Mouse (Mus musculus): ENCODE data around the gene Shisa8. TPM values are rescaled to one million over a fixed set of nuclear protein-coding genes. Genes with fewer than 3 reads are reported as not detected.

Gene Shisa8
- total RNA-seq, 2 experiments from 2014 or later, result 0.72 to 0.76 TPM

Small RNA genes lying within 50 kb of the gene (microRNA-seq; reads per million reads assigned to microRNA genes)
- gene Mir33, result 16.1 to 24.8 reads per million in 2 experiments

Other genes starting within 250 kb of the Shisa8 start
- gene 1700029P11Rik, start 232.3 kb downstream of the Shisa8 start, total RNA-seq (2021), result not detected
- 10 to 100 TPM; 25.5 to 27.2 TPM for gene Xrcc6, start 225.0 kb downstream of the Shisa8 start, total RNA-seq (2021)
- gene Desi1, start 179.0 kb downstream of the Shisa8 start, total RNA-seq (2021), result 100 to 1,000 TPM; 111 to 116 TPM
- gene Snu13, start 165.2 kb downstream of the Shisa8 start, total RNA-seq (2021), result 100 to 1,000 TPM; 107 to 110 TPM
- gene 4930407I10Rik, start 153.7 kb downstream of the Shisa8 start, total RNA-seq (2021), result not detected
- gene Mei1, start 142.8 kb downstream of the Shisa8 start, total RNA-seq (2021), result under 1 TPM; 0.17 to 0.30 TPM
- gene Ccdc134, start 84.9 kb downstream of the Shisa8 start, total RNA-seq (2021), result 10 to 100 TPM; 11.5 to 15.3 TPM
- 100 to 1,000 TPM; 156 to 167 TPM for gene Srebf2, start 65.6 kb downstream of the Shisa8 start, total RNA-seq (2021)
- gene Tnfrsf13c, start 11.6 kb upstream of the Shisa8 start, total RNA-seq (2021), result under 1 TPM; 0.30 to 0.62 TPM
- 1 to 10 TPM; 2.7 to 4.0 TPM for gene Cenpm, start 31.9 kb upstream of the Shisa8 start, total RNA-seq (2021)
- gene 1500009C09Rik, start 39.6 kb upstream of the Shisa8 start, total RNA-seq (2021), result 100 to 1,000 TPM in 1 of 2 experiments, 10 to 100 TPM in 1; 98.3 to 115 TPM
- 100 to 1,000 TPM; 608 to 622 TPM for gene Sept3, start 62.1 kb upstream of the Shisa8 start, total RNA-seq (2021)
- gene Wbp2nl, start 86.1 kb upstream of the Shisa8 start, total RNA-seq (2021), result not detected
- gene Naga, start 126.1 kb upstream of the Shisa8 start, total RNA-seq (2021), result 10 to 100 TPM; 32.8 to 38.9 TPM
- gene Pheta2, start 126.1 kb upstream of the Shisa8 start, total RNA-seq (2021), result under 1 TPM; 0.27 to 0.40 TPM
- gene Smdt1, start 126.1 kb upstream of the Shisa8 start, total RNA-seq (2021), result 100 to 1,000 TPM; 138 to 139 TPM
- 100 to 1,000 TPM; 203 to 209 TPM for gene Ndufa6, start 141.5 kb upstream of the Shisa8 start, total RNA-seq (2021)
- gene Cyp2d22, start 167.4 kb upstream of the Shisa8 start, total RNA-seq (2021), result 10 to 100 TPM; 40.9 to 47.4 TPM
- gene Cyp2d11, start 181.2 kb upstream of the Shisa8 start, total RNA-seq (2021), result not detected
- gene Cyp2d10, start 194.4 kb upstream of the Shisa8 start, total RNA-seq (2021), result not detected
- not detected for gene Cyp2d9, start 220.6 kb upstream of the Shisa8 start, total RNA-seq (2021)